Mouse (Mus musculus): ENCODE measurements around the gene Scn10a.

- no peak for TF ChIP-seq CTCF (IDR thresholded peaks at IDR 0.05; ENCODE audit: extremely low read depth, insufficient read depth, low read length)
- TF ChIP-seq POLR2A (IDR thresholded peaks at IDR 0.05; ENCODE audit: extremely low read depth, insufficient read depth, low read length): no peak
Measured at GRCm38 (mm10) chr9:119760226-119760625, 41.1 kb upstream of the Scn10a start.
